Mouse (Mus musculus): ENCODE results near the gene Loxl4. TPM values are rescaled to one million over a fixed set of nuclear protein-coding genes. Genes with fewer than 3 reads are reported as not detected.

Gene Loxl4
- polyA plus RNA-seq, 1 experiment from 2014 or later: 0.18 TPM

- H3K4me1 ChIP-seq (replicated peaks): peaks cover 5% of the 10 kb centered on the region; the same call in 1 of the 2 replicates
- ATAC-seq (ENCODE audit: insufficient number of reproducible peaks, low FRiP score): no peak
- H3K27me3 ChIP-seq (replicated peaks): peaks cover 38% of the 10 kb centered on the region
- no peak overlapping the region for H3K9ac ChIP-seq
- no peak overlapping the region for H3K27ac ChIP-seq (ENCODE audit: poor library complexity, severe bottlenecking)
- H3K4me2 ChIP-seq: no peak overlapping the region
- no peaks in the 10 kb centered on the region for H3K36me3 ChIP-seq
- 79% methylated on average over 5 of the region's 5 CpGs for WGBS
- H3K9me3 ChIP-seq (replicated peaks): no peaks in the 10 kb centered on the region
- H3K4me3 ChIP-seq: no peak overlapping the region
Measured at GRCm38 (mm10) chr19:42608082-42608481, 4.5 kb downstream of the Loxl4 start.

DNA sequence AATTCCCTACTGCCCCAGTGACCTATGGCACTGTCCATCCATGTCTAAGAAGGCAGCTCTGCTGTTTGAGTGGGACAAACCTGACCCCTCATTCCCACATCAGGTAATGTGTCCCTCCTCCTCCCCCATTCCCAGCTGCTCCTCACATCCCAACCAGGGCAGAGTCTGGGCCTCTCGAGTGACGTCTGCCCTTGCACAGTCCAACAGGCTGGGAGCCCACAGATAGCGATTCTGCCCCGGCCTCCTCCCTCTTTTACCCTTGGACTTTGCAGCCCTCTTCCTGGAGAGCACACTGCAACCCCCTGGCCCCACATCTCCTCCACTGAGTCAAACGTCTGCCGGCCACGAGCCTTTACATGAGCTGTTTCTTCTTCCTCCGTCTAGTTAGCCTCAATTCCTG, 10.0 kb downstream of the Loxl4 start:
- Histone ChIP-seq H3K36me3 (no peaks in the 10 kb centered on the region), H3K4me1 (replicated peaks) (no peaks in the 10 kb centered on the region), H3K27ac (ENCODE audit: poor library complexity, severe bottlenecking) (no peak overlapping the region), H3K9ac (no peak overlapping the region), H3K4me3 (no peak overlapping the region), H3K9me3 (replicated peaks) (no peaks in the 10 kb centered on the region), H3K4me2 (no peak overlapping the region), H3K27me3 (replicated peaks) (peaks cover 13% of the 10 kb centered on the region)
- 72% methylated on average over 8 of the region's 8 CpGs for WGBS
- no peak for ATAC-seq (ENCODE audit: insufficient number of reproducible peaks, low FRiP score)

GRCm38 (mm10) chr19:42602041-42602440, 10.6 kb downstream of the Loxl4 start:
- Histone ChIP-seq H3K4me1 (replicated peaks) (no peaks in the 10 kb centered on the region), H3K9me3 (replicated peaks) (no peaks in the 10 kb centered on the region), H3K27ac (ENCODE audit: poor library complexity, severe bottlenecking) (no peak overlapping the region), H3K27me3 (replicated peaks) (peaks cover 8% of the 10 kb centered on the region), H3K4me2 (no peak overlapping the region), H3K9ac (no peak overlapping the region), H3K36me3 (no peaks in the 10 kb centered on the region), H3K4me3 (no peak overlapping the region)
- 81% methylated on average over 8 of the region's 8 CpGs for WGBS
- ATAC-seq (ENCODE audit: insufficient number of reproducible peaks, low FRiP score): no peak

DNA sequence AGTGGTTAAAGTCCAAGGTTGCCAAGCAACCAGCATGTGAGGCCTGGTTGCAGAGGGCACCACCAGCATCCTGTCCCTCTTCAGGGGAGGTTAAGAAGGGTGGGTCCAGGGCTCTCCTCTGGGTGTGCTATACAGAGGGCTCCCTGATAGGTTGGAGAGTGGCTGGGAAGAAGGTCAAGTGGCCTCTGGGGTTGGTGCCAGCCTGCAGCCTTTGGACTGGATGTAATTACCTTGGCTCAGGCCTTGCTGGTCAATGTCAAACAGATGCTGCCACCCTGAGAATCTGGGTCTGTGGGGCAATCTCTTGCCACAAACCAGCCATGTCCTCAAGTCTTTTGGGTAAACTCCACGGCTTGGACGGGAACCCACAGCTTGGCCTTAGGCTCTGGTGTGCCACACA, 11.2 kb downstream of the Loxl4 start:
- no peak overlapping the region for H3K4me2 ChIP-seq
- no peak overlapping the region for H3K27ac ChIP-seq (ENCODE audit: poor library complexity, severe bottlenecking)
- H3K27me3 ChIP-seq (replicated peaks): peaks cover 8% of the 10 kb centered on the region

DNA sequence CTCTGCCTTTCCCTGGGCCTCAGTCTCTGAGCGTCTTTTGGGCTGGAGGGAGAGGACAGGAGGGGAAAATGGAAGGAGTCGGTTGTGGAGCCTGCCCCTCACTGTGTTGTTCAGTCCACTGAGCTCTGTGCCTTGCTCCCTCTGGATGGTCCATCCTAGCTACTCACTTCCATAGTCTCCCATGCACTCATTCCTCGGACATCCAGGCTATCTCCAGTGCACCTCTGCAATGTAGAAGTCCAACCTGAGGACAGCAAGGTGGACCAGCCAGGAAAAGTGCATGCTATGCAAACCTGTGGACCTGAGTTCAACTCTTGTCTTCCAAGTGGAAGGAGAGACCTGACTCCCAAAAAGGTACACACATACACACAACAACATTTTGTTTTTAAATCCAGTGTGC, 12.0 kb downstream of the Loxl4 start:
- no peak for ATAC-seq (ENCODE audit: insufficient number of reproducible peaks, low FRiP score)
- WGBS: 69% methylated on average over 3 of the region's 3 CpGs

More for the DNA sequence above, 11.2 kb downstream of the Loxl4 start:
- Histone ChIP-seq H3K36me3 (no peaks in the 10 kb centered on the region), H3K9me3 (replicated peaks) (no peaks in the 10 kb centered on the region), H3K9ac (no peak overlapping the region), H3K4me3 (no peak overlapping the region), H3K4me1 (replicated peaks) (no peaks in the 10 kb centered on the region)
- WGBS: 90% methylated on average over 2 of the region's 2 CpGs
- ATAC-seq (ENCODE audit: insufficient number of reproducible peaks, low FRiP score): no peak

DNA sequence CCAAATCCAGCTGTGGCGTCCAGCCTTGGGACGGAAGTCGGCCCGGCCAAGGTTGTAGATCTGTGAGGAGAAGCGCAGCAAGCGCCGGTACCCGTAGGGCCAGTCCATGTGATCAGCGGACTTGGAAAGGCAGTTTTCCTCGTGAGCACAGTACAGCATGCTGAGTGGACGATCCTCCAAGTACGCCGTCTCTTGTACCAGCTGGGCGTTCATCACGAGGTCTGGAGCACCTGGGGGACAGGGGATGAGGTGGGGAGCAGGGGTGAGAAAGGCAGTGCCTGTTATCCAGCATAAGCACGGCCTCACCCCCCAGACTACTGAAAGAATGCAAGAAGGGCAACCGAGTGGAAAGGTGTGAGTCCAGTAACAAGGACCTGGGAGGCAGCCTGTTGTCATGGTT, 12.7 kb downstream of the Loxl4 start:
- no peak for ATAC-seq (ENCODE audit: insufficient number of reproducible peaks, low FRiP score)
- 86% methylated on average over 17 of the region's 17 CpGs for WGBS
- Histone ChIP-seq H3K27ac (ENCODE audit: poor library complexity, severe bottlenecking) (no peak overlapping the region), H3K27me3 (replicated peaks) (peaks cover 4% of the 10 kb centered on the region; the same call in 1 of the 2 replicates), H3K9me3 (replicated peaks) (no peaks in the 10 kb centered on the region), H3K4me3 (no peak overlapping the region), H3K9ac (no peak overlapping the region), H3K36me3 (peaks cover 4% of the 10 kb centered on the region), H3K4me1 (replicated peaks) (no peaks in the 10 kb centered on the region), H3K4me2 (no peak overlapping the region)

More for the DNA sequence above, 12.0 kb downstream of the Loxl4 start:
- Histone ChIP-seq H3K27ac (ENCODE audit: poor library complexity, severe bottlenecking) (no peak overlapping the region), H3K36me3 (no peaks in the 10 kb centered on the region), H3K27me3 (replicated peaks) (peaks cover 8% of the 10 kb centered on the region; the same call in 1 of the 2 replicates), H3K9ac (no peak overlapping the region), H3K4me1 (replicated peaks) (no peaks in the 10 kb centered on the region), H3K9me3 (replicated peaks) (no peaks in the 10 kb centered on the region), H3K4me2 (no peak overlapping the region), H3K4me3 (no peak overlapping the region)

DNA sequence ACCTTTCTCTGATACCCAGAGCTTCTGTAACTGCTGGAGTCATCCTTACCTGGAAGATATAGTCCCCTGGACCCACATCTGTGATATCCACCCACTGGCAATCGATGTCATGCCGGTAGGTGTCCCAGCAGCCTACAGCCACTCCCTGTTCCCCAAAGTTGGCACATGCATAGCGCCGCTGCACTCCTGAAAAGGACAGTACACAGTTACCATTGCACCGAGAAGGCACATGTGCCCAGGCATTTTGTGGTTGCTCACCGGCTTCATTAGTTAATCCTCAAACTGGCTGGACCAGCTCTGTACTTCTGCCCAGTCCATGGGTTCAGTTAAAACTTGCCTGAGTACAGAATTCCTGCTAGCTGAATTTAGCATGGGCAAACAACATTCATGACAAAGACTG, 14.7 kb downstream of the Loxl4 start:
- no peak overlapping the region for H3K4me3 ChIP-seq
- H3K4me2 ChIP-seq: no peak overlapping the region
- no peaks in the 10 kb centered on the region for H3K4me1 ChIP-seq (replicated peaks)
- ATAC-seq (ENCODE audit: insufficient number of reproducible peaks, low FRiP score): no peak
- no peaks in the 10 kb centered on the region for H3K27me3 ChIP-seq (replicated peaks)
- H3K9me3 ChIP-seq (replicated peaks): no peaks in the 10 kb centered on the region
- WGBS: 97% methylated on average over 6 of the region's 6 CpGs
- H3K9ac ChIP-seq: no peak overlapping the region
- H3K36me3 ChIP-seq: peaks cover 19% of the 10 kb centered on the region
- no peak overlapping the region for H3K27ac ChIP-seq (ENCODE audit: poor library complexity, severe bottlenecking)

- Histone ChIP-seq H3K4me2 (no peak overlapping the region), H3K27me3 (replicated peaks) (no peaks in the 10 kb centered on the region), H3K4me1 (replicated peaks) (peaks cover 3% of the 10 kb centered on the region), H3K36me3 (peaks cover 19% of the 10 kb centered on the region), H3K27ac (ENCODE audit: poor library complexity, severe bottlenecking) (no peak overlapping the region), H3K9me3 (replicated peaks) (no peaks in the 10 kb centered on the region), H3K9ac (no peak overlapping the region), H3K4me3 (no peak overlapping the region)
- WGBS: 93% methylated on average over 12 of the region's 12 CpGs
- no peak for ATAC-seq (ENCODE audit: insufficient number of reproducible peaks, low FRiP score)
Measured at GRCm38 (mm10) chr19:42597286-42597685, 15.3 kb downstream of the Loxl4 start.

GRCm38 (mm10) chr19:42595066-42595465, 17.5 kb downstream of the Loxl4 start:
- no peaks in the 10 kb centered on the region for H3K9me3 ChIP-seq (replicated peaks)
- no peak overlapping the region for H3K4me3 ChIP-seq
- no peak overlapping the region for H3K27ac ChIP-seq (ENCODE audit: poor library complexity, severe bottlenecking)
- peaks cover 34% of the 10 kb centered on the region for H3K36me3 ChIP-seq
- ATAC-seq (ENCODE audit: insufficient number of reproducible peaks, low FRiP score): no peak
- H3K4me2 ChIP-seq: no peak overlapping the region
- H3K9ac ChIP-seq: no peak overlapping the region
- peaks cover 3% of the 10 kb centered on the region for H3K4me1 ChIP-seq (replicated peaks)
- 89% methylated on average over 6 of the region's 6 CpGs for WGBS
- H3K27me3 ChIP-seq (replicated peaks): no peaks in the 10 kb centered on the region

DNA sequence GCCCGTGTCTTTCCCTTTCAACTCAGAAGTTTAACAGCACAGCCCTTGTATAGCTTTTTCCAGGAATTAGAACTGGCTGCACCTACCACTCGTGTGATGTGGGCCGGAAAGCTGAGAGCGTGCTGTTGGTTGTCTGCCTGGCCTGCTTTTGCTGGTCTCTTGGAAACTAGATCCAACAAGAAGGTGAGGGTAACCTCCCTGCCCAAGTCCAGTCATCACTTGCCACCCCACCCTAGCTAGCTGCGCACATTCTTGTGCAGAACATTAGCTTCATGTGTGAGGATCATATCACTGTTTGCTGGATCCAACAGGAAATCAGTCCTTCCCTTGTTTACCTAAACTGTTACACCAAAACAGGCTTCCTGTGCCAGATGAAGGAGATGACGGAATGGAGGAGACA, 19.2 kb downstream of the Loxl4 start:
- H3K27ac ChIP-seq (ENCODE audit: poor library complexity, severe bottlenecking): no peak overlapping the region
- ATAC-seq (ENCODE audit: insufficient number of reproducible peaks, low FRiP score): no peak
- WGBS: 87% methylated on average over 6 of the region's 6 CpGs

GRCm38 (mm10) chr19:42591534-42591933, 21.1 kb downstream of the Loxl4 start:
- no peak for ATAC-seq (ENCODE audit: insufficient number of reproducible peaks, low FRiP score)
- 78% methylated on average over 14 of the region's 14 CpGs for WGBS
- no peaks in the 10 kb centered on the region for H3K27me3 ChIP-seq (replicated peaks)
- H3K36me3 ChIP-seq: peaks cover 34% of the 10 kb centered on the region
- H3K4me2 ChIP-seq: no peak overlapping the region
- no peak overlapping the region for H3K9ac ChIP-seq
- H3K9me3 ChIP-seq (replicated peaks): no peaks in the 10 kb centered on the region
- H3K4me3 ChIP-seq: no peak overlapping the region
- H3K27ac ChIP-seq (ENCODE audit: poor library complexity, severe bottlenecking): no peak overlapping the region
- H3K4me1 ChIP-seq (replicated peaks): peaks cover 17% of the 10 kb centered on the region

More for the DNA sequence above, 19.2 kb downstream of the Loxl4 start:
- H3K36me3 ChIP-seq: peaks cover 34% of the 10 kb centered on the region
- no peaks in the 10 kb centered on the region for H3K9me3 ChIP-seq (replicated peaks)
- H3K27me3 ChIP-seq (replicated peaks): no peaks in the 10 kb centered on the region
- H3K9ac ChIP-seq: no peak overlapping the region
- H3K4me2 ChIP-seq: no peak overlapping the region
- no peak overlapping the region for H3K4me3 ChIP-seq
- peaks cover 5% of the 10 kb centered on the region for H3K4me1 ChIP-seq (replicated peaks)

DNA sequence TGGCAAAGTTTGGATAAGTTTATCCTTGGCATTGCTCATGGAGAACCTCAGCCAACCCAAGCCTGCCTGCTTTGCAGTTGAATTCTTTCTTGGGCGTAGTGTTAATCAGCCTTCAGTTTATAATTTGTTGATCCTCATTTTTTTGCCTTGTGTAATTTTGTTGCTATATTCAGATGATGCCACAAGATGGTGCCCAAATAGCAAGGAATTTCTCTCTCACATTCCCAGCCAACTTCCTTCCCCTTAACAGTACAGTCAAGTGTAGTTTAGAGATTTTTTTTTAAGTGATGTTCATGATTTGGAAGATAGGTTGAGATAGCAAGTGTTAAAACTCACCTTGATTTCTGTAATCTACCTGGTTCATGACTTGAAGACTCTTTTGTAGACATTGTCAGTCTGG, 23.4 kb downstream of the Loxl4 start:
- no peak overlapping the region for H3K4me2 ChIP-seq
- WGBS: 81% methylated on average over 1 of the region's 1 CpGs
- peaks cover 17% of the 10 kb centered on the region for H3K4me1 ChIP-seq (replicated peaks)
- no peak overlapping the region for H3K9ac ChIP-seq
- no peaks in the 10 kb centered on the region for H3K27me3 ChIP-seq (replicated peaks)
- ATAC-seq (ENCODE audit: insufficient number of reproducible peaks, low FRiP score): no peak
- no peak overlapping the region for H3K27ac ChIP-seq (ENCODE audit: poor library complexity, severe bottlenecking)
- no peaks in the 10 kb centered on the region for H3K9me3 ChIP-seq (replicated peaks)
- H3K36me3 ChIP-seq: peaks cover 36% of the 10 kb centered on the region
- H3K4me3 ChIP-seq: no peak overlapping the region

Data from heart, embryonic 12.5 days (tissue).